Mouse (Mus musculus): Measurements from ENCODE around the gene Caskin2.

Gene Caskin2

GRCm38 (mm10) chr11:115833021-115833513 is 19.6 kb upstream of the Caskin2 start:
- in situ Hi-C loops (cut with MboI; ENCODE audit: low pct_unique_long_range_greater_than_20kb in 1 of 2, low sequenced_read_pairs in 2 of 2, unreplicated experiment in 1 of 2), result no loop called here

GRCm38 (mm10) chr11:115832523-115832922 is 19.1 kb upstream of the Caskin2 start:
- in situ Hi-C loops (cut with MboI; ENCODE audit: low pct_unique_long_range_greater_than_20kb in 1 of 2, low sequenced_read_pairs in 2 of 2, unreplicated experiment in 1 of 2), result no loop called here

GRCm38 (mm10) chr11:115832064-115832463 is 18.6 kb upstream of the Caskin2 start:
- in situ Hi-C loops (cut with MboI; ENCODE audit: low pct_unique_long_range_greater_than_20kb in 1 of 2, low sequenced_read_pairs in 2 of 2, unreplicated experiment in 1 of 2), result no loop called here

- in situ Hi-C loops (cut with MboI; ENCODE audit: low pct_unique_long_range_greater_than_20kb in 1 of 2, low sequenced_read_pairs in 2 of 2, unreplicated experiment in 1 of 2), result no loop called here
Observed at GRCm38 (mm10) chr11:115831518-115831917, 18.1 kb upstream of the Caskin2 start.

GRCm38 (mm10) chr11:115830550-115831325 is 17.3 kb upstream of the Caskin2 start:
- in situ Hi-C loops (cut with MboI; ENCODE audit: low pct_unique_long_range_greater_than_20kb in 1 of 2, low sequenced_read_pairs in 2 of 2, unreplicated experiment in 1 of 2), result no loop called here

GRCm38 (mm10) chr11:115829036-115829435 is 15.6 kb upstream of the Caskin2 start:
- in situ Hi-C loops (cut with MboI; ENCODE audit: low pct_unique_long_range_greater_than_20kb in 1 of 2, low sequenced_read_pairs in 2 of 2, unreplicated experiment in 1 of 2), result no loop called here

- in situ Hi-C loops (cut with MboI; ENCODE audit: low pct_unique_long_range_greater_than_20kb in 1 of 2, low sequenced_read_pairs in 2 of 2, unreplicated experiment in 1 of 2), result no loop called here
Observed at GRCm38 (mm10) chr11:115827624-115828023, 14.2 kb upstream of the Caskin2 start.

- in situ Hi-C loops (cut with MboI; ENCODE audit: low pct_unique_long_range_greater_than_20kb in 1 of 2, low sequenced_read_pairs in 2 of 2, unreplicated experiment in 1 of 2), result no loop called here
Observed at GRCm38 (mm10) chr11:115826487-115826886, 13.0 kb upstream of the Caskin2 start.

- in situ Hi-C loops (cut with MboI; ENCODE audit: low pct_unique_long_range_greater_than_20kb in 1 of 2, low sequenced_read_pairs in 2 of 2, unreplicated experiment in 1 of 2), result loop anchor here in 1 of 2 experiments (5.0 kb wide), 1 partner anchor 32 kb away; the partner anchor contains the start of gene Myo15b
Observed at GRCm38 (mm10) chr11:115824813-115825212, 11.4 kb upstream of the Caskin2 start.

- in situ Hi-C loops (cut with MboI; ENCODE audit: low pct_unique_long_range_greater_than_20kb in 1 of 2, low sequenced_read_pairs in 2 of 2, unreplicated experiment in 1 of 2), result loop anchor here in 1 of 2 experiments (5.0 kb wide), 1 partner anchor 33 kb away; the partner anchor contains the start of gene Myo15b
Observed at GRCm38 (mm10) chr11:115823774-115824740, 10.6 kb upstream of the Caskin2 start, which contains the start of gene Llgl2. TSS of gene Llgl2 (plus strand) at chr11:115824049.

GRCm38 (mm10) chr11:115821001-115821400 is 7.6 kb upstream of the Caskin2 start:
- in situ Hi-C loops (cut with MboI; ENCODE audit: low pct_unique_long_range_greater_than_20kb in 1 of 2, low sequenced_read_pairs in 2 of 2, unreplicated experiment in 1 of 2), result loop anchor here in 1 of 2 experiments (5.0 kb wide), 1 partner anchor 36 kb away; the partner anchor contains the start of gene Myo15b

GRCm38 (mm10) chr11:115819915-115820623 is 6.6 kb upstream of the Caskin2 start:
- in situ Hi-C loops (cut with MboI; ENCODE audit: low pct_unique_long_range_greater_than_20kb in 1 of 2, low sequenced_read_pairs in 2 of 2, unreplicated experiment in 1 of 2), result loop anchor here in 1 of 2 experiments (5.0 kb wide), 1 partner anchor 37 kb away; the partner anchor contains the start of gene Myo15b

- in situ Hi-C loops (cut with MboI; ENCODE audit: low pct_unique_long_range_greater_than_20kb in 1 of 2, low sequenced_read_pairs in 2 of 2, unreplicated experiment in 1 of 2), result no loop called here
Observed at GRCm38 (mm10) chr11:115817331-115817730, 3.9 kb upstream of the Caskin2 start.

- in situ Hi-C loops (cut with MboI; ENCODE audit: low pct_unique_long_range_greater_than_20kb in 1 of 2, low sequenced_read_pairs in 2 of 2, unreplicated experiment in 1 of 2), result loop anchor here in 1 of 2 experiments (5.0 kb wide), 1 partner anchor 193 kb away; no protein-coding TSS in a partner anchor
Observed at GRCm38 (mm10) chr11:115814605-115815450, 1.4 kb upstream of the Caskin2 start, which contains the start of gene Tsen54. TSS of gene Tsen54 (plus strand) at chr11:115814724.

GRCm38 (mm10) chr11:115812533-115813420 is 662 bp downstream of the Caskin2 start:
- in situ Hi-C loops (cut with MboI; ENCODE audit: low pct_unique_long_range_greater_than_20kb in 1 of 2, low sequenced_read_pairs in 2 of 2, unreplicated experiment in 1 of 2), result loop anchor here in 1 of 2 experiments (5.0 kb wide), 1 partner anchor 190 kb away; no protein-coding TSS in a partner anchor

GRCm38 (mm10) chr11:115812095-115812494 is 1.3 kb downstream of the Caskin2 start:
- in situ Hi-C loops (cut with MboI; ENCODE audit: low pct_unique_long_range_greater_than_20kb in 1 of 2, low sequenced_read_pairs in 2 of 2, unreplicated experiment in 1 of 2), result loop anchor here in 1 of 2 experiments (5.0 kb wide), 1 partner anchor 190 kb away; no protein-coding TSS in a partner anchor
